Mouse (Mus musculus) limb, embryonic 15.5 days (tissue): ENCODE data around the gene Ifna7. TPM values are rescaled to one million over a fixed set of nuclear protein-coding genes. Genes with fewer than 3 reads are reported as not detected.
"Not testable (repeated sequence)": the region's sequence is repeated elsewhere in the genome, so short reads cannot be mapped to it uniquely, and the experiment has no call there.

Source experiments
- ATAC-seq: fragments of 200-750 bp; cut with Nextera tagmentation; 2 replicates; pipeline ENCODE4 v1.8.0; 2017; ENCODE audit warnings: low read depth, moderate TSS enrichment; ENCODE audit not compliant: insufficient number of reproducible peaks, low FRiP score, low TSS enrichment
- H3K27ac ChIP-seq: fragments of 300-500 bp; sonication (generic); 2 replicates; pipeline ENCODE4 v1.5.1; 2015; ENCODE audit warnings: moderate library complexity, mild to moderate bottlenecking, inconsistent platforms
- H3K27me3 ChIP-seq: fragments of 300-500 bp; sonication (generic); 2 replicates; pipeline ENCODE4 v1.6.1; 2015; ENCODE audit warnings: inconsistent platforms
- H3K36me3 ChIP-seq: fragments of 300-500 bp; sonication (generic); 2 replicates; pipeline ENCODE4 v1.6.1; 2015; ENCODE audit warnings: inconsistent platforms
- H3K4me1 ChIP-seq: fragments of 300-500 bp; sonication (generic); 2 replicates; pipeline ENCODE4 v1.6.1; 2015; ENCODE audit warnings: inconsistent platforms
- H3K4me2 ChIP-seq: fragments of 300-500 bp; sonication (generic); 2 replicates; pipeline ENCODE4 v1.6.1; 2015; ENCODE audit warnings: mild to moderate bottlenecking, inconsistent platforms
- H3K4me3 ChIP-seq: fragments of 300-500 bp; sonication (generic); 2 replicates; pipeline ENCODE4 v1.5.1; 2015; ENCODE audit warnings: mild to moderate bottlenecking, inconsistent platforms
- H3K9ac ChIP-seq: fragments of 300-500 bp; sonication (generic); 2 replicates; pipeline ENCODE4 v1.6.1; 2015; ENCODE audit warnings: inconsistent platforms
- H3K9me3 ChIP-seq: fragments of 300-500 bp; sonication (generic); 2 replicates; pipeline ENCODE4 v1.6.1; 2016; ENCODE audit warnings: inconsistent platforms
- WGBS: fragments of 180-500 bp; shearing (Covaris S2); methylation state at CpG from one replicate; pipeline ENCODE4 v1.1.7; 2015; 5-methylcytosine and 5-hydroxymethylcytosine counted together
- polyA plus RNA-seq: library from polyadenylated mRNA; unstranded; fragments of >200 nt; fragmentation: Nextera tagmentation; extraction: Ambion mirVana; gene quantifications from 2 replicates; pipeline ENCODE4 v1.2.1, GENCODE M21; 2015

Gene Ifna7
- not detected in 2 replicates for polyA plus RNA-seq

- Histone ChIP-seq H3K9me3 (no peaks in the 10 kb centered on the region), H3K27ac (no peak within 1 kb of the TSS), H3K4me2 (no peak within 1 kb of the TSS), H3K36me3 (no peaks in the 10 kb centered on the region), H3K4me3 (no peak within 1 kb of the TSS), H3K4me1 (no peaks in the 10 kb centered on the region), H3K9ac (no peak within 1 kb of the TSS), H3K27me3 (no peaks in the 10 kb centered on the region)
- 54% methylated on average over 3 of the region's 3 CpGs for WGBS
- ATAC-seq: no peak
Measured at GRCm38 (mm10) chr4:88815928-88816327, at the start of gene Ifna7. Gene Ifna7, plus strand, starts transcription at chr4:88816228.

- H3K27me3 ChIP-seq, ATAC-seq: not testable (repeated sequence)
- WGBS: no CpG with 5 or more reads among the region's 32 CpGs
Measured at GRCm38 (mm10) chr4:88773534-88773933, 42.5 kb upstream of the Ifna7 start, which contains the start of gene Gm13290. Gene Gm13290, plus strand, starts transcription at chr4:88773834.

GRCm38 (mm10) chr4:88776622-88777021, 39.4 kb upstream of the Ifna7 start, which contains the start of gene Gm13289:
Gene Gm13289, plus strand, starts transcription at chr4:88776922.
- not testable (repeated sequence) for H3K9ac ChIP-seq, H3K4me2 ChIP-seq, ATAC-seq, H3K27ac ChIP-seq, H3K4me1 ChIP-seq, H3K4me3 ChIP-seq, H3K36me3 ChIP-seq, H3K9me3 ChIP-seq, H3K27me3 ChIP-seq
- WGBS: no CpG with 5 or more reads among the region's 29 CpGs

More at GRCm38 (mm10) chr4:88773534-88773933, 42.5 kb upstream of the Ifna7 start, which contains the start of gene Gm13290:
- not testable (repeated sequence) for H3K36me3 ChIP-seq, H3K4me1 ChIP-seq, H3K4me2 ChIP-seq, H3K27ac ChIP-seq, H3K4me3 ChIP-seq, H3K9me3 ChIP-seq, H3K9ac ChIP-seq

- not testable (repeated sequence) for H3K9me3 ChIP-seq, H3K27ac ChIP-seq, H3K9ac ChIP-seq, H3K4me1 ChIP-seq, H3K4me2 ChIP-seq, H3K27me3 ChIP-seq, H3K4me3 ChIP-seq, ATAC-seq, H3K36me3 ChIP-seq
- WGBS: no CpG with 5 or more reads among the region's 29 CpGs
Measured at GRCm38 (mm10) chr4:88779550-88779949, 36.5 kb upstream of the Ifna7 start, which contains the start of gene Gm13272. Gene Gm13272, plus strand, starts transcription at chr4:88779850.

- not testable (repeated sequence) for H3K36me3 ChIP-seq, H3K4me3 ChIP-seq, H3K9me3 ChIP-seq, H3K9ac ChIP-seq, H3K4me1 ChIP-seq, ATAC-seq, H3K4me2 ChIP-seq, H3K27ac ChIP-seq, H3K27me3 ChIP-seq
- 44% methylated on average over 16 of the region's 18 CpGs for WGBS
Measured at GRCm38 (mm10) chr4:88780320-88780719, 35.7 kb upstream of the Ifna7 start.

GRCm38 (mm10) chr4:88781831-88782230, 34.2 kb upstream of the Ifna7 start, which contains the start of gene Ifnz:
Gene Ifnz, plus strand, starts transcription at chr4:88782131.
- H3K9ac ChIP-seq, H3K36me3 ChIP-seq, H3K27me3 ChIP-seq, ATAC-seq, H3K4me1 ChIP-seq, H3K9me3 ChIP-seq: not testable (repeated sequence)
- Histone ChIP-seq H3K27ac (peak within 1 kb of the TSS; percentile 65), H3K4me2 (peak within 1 kb of the TSS; percentile 34), H3K4me3 (peak within 1 kb of the TSS; percentile 24; the same call in 1 of the 2 replicates)
- WGBS: 16% methylated on average over 5 of the region's 7 CpGs

GRCm38 (mm10) chr4:88782335-88782734, 33.7 kb upstream of the Ifna7 start:
- not testable (repeated sequence) for H3K9me3 ChIP-seq, H3K9ac ChIP-seq, H3K27me3 ChIP-seq, H3K4me1 ChIP-seq, H3K36me3 ChIP-seq, ATAC-seq
- H3K4me3 ChIP-seq: peak overlapping the region; percentile 24; the same call in 1 of the 2 replicates
- H3K4me2 ChIP-seq: peak overlapping the region; percentile 34
- WGBS: 0% methylated on average over 10 of the region's 31 CpGs
- H3K27ac ChIP-seq: peak overlapping the region; percentile 65

- not testable (repeated sequence) for H3K27ac ChIP-seq
- no CpG with 5 or more reads among the region's 27 CpGs for WGBS
Measured at GRCm38 (mm10) chr4:88785409-88785808, 30.6 kb upstream of the Ifna7 start, which contains the start of gene Gm13276. Gene Gm13276, plus strand, starts transcription at chr4:88785709.

GRCm38 (mm10) chr4:88788402-88788801, 27.6 kb upstream of the Ifna7 start, which contains the start of gene Gm13277:
Gene Gm13277, plus strand, starts transcription at chr4:88788632.
- not testable (repeated sequence) for H3K27ac ChIP-seq, H3K27me3 ChIP-seq, H3K9me3 ChIP-seq, H3K4me1 ChIP-seq, H3K4me3 ChIP-seq, H3K9ac ChIP-seq, H3K36me3 ChIP-seq, ATAC-seq, H3K4me2 ChIP-seq
- WGBS: 0% methylated on average over 2 of the region's 28 CpGs

More at GRCm38 (mm10) chr4:88785409-88785808, 30.6 kb upstream of the Ifna7 start, which contains the start of gene Gm13276:
- not testable (repeated sequence) for H3K4me3 ChIP-seq, H3K4me1 ChIP-seq, H3K36me3 ChIP-seq, H3K9ac ChIP-seq, H3K27me3 ChIP-seq, ATAC-seq, H3K4me2 ChIP-seq, H3K9me3 ChIP-seq

- no CpG with 5 or more reads among the region's 28 CpGs for WGBS
- H3K4me1 ChIP-seq, H3K9ac ChIP-seq, H3K27ac ChIP-seq, H3K27me3 ChIP-seq, H3K4me2 ChIP-seq, H3K9me3 ChIP-seq, H3K4me3 ChIP-seq, H3K36me3 ChIP-seq, ATAC-seq: not testable (repeated sequence)
Measured at GRCm38 (mm10) chr4:88791250-88791649, 24.8 kb upstream of the Ifna7 start, which contains the start of gene Gm13278. Gene Gm13278, plus strand, starts transcription at chr4:88791550.

- not testable (repeated sequence) for H3K9ac ChIP-seq, H3K9me3 ChIP-seq, H3K27me3 ChIP-seq, H3K4me2 ChIP-seq, ATAC-seq, H3K27ac ChIP-seq, H3K4me3 ChIP-seq, H3K36me3 ChIP-seq, H3K4me1 ChIP-seq
- 0% methylated on average over 16 of the region's 52 CpGs for WGBS
Measured at GRCm38 (mm10) chr4:88793936-88794675, 21.9 kb upstream of the Ifna7 start, which contains the start of gene Gm13275. Gene Gm13275, plus strand, starts transcription at chr4:88794487.

- H3K36me3 ChIP-seq, H3K4me2 ChIP-seq, H3K9me3 ChIP-seq, H3K27ac ChIP-seq, H3K9ac ChIP-seq, ATAC-seq, H3K27me3 ChIP-seq, H3K4me1 ChIP-seq, H3K4me3 ChIP-seq: not testable (repeated sequence)
- no CpG with 5 or more reads among the region's 28 CpGs for WGBS
Measured at GRCm38 (mm10) chr4:88797097-88797496, 18.9 kb upstream of the Ifna7 start, which contains the start of gene Gm13279. Gene Gm13279, plus strand, starts transcription at chr4:88797397.
